Mouse (Mus musculus) E14TG2a.4 (cell line): Measurements from ENCODE around the gene Arid1a.

Experiments used
- H3K27me3 ChIP-seq: 2 replicates; pipeline ENCODE4 v1.6.1; 2014; ENCODE audit warnings: low read length, control low read depth; ENCODE audit not compliant: insufficient read depth
- H3K36me3 ChIP-seq: 2 replicates; pipeline ENCODE4 v1.6.1; 2014; ENCODE audit warnings: low read length, control low read depth; ENCODE audit not compliant: insufficient read depth
- H3K4me1 ChIP-seq: replicated peaks from 2 replicates; pipeline ENCODE4 v1.6.1; 2014; ENCODE audit warnings: low read depth, low read length, control low read depth
- H3K4me3 ChIP-seq: replicated peaks from 2 replicates; pipeline ENCODE4 v1.5.1; 2014; ENCODE audit warnings: mild to moderate bottlenecking, low read length
- H3K9me3 ChIP-seq: 2 replicates; pipeline ENCODE4 v1.6.1; 2014; ENCODE audit warnings: low read length, control low read depth
- CTCF ChIP-seq: conservative IDR thresholded peaks from 2 replicates; pipeline ENCODE4 v1.5.1; 2014; ENCODE audit warnings: low read length
- NANOG ChIP-seq: IDR thresholded peaks from 2 replicates; pipeline ENCODE4 v1.6.1; 2014; ENCODE audit warnings: borderline replicate concordance, low read length, mixed read lengths
- POU5F1 ChIP-seq: IDR thresholded peaks from 2 replicates; pipeline ENCODE4 v1.6.1; 2014; ENCODE audit warnings: low read length, borderline replicate concordance

Arid1a gene

GRCm38 (mm10) chr4:133666199-133666598 lies 90.4 kb downstream of the Arid1a start:
- H3K27me3 ChIP-seq: no peaks in the 10 kb centered on the region
- H3K36me3 ChIP-seq: peaks cover 81% of the 10 kb centered on the region
- no peak for TF ChIP-seq NANOG
- no peak for TF ChIP-seq CTCF
- peaks cover 94% of the 10 kb centered on the region for H3K4me1 ChIP-seq
- peak overlapping the region; percentile 29; the same call in 1 of the 2 replicates for H3K4me3 ChIP-seq
- no peaks in the 10 kb centered on the region for H3K9me3 ChIP-seq

DNA sequence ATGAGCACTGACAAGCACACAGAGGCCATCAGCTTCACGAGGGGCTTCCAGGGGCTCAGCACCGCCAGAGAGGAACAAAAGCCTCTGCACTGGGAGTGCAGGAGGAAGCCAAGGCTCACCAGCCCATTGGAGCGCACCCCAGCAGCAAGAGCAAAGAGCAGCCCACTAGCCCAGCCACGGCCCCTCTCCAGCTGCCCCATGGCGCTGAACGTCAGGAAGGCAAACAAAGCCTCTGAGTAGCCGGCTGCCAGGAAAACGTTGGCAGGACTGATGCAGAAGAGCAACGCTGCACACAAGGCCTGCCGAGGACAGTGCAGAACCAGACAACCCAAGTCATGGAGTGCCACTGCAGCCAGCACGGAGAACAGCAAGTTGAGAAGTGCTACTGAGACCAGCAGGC lies 91.5 kb downstream of the Arid1a start:
- peaks cover 92% of the 10 kb centered on the region for H3K4me1 ChIP-seq
- H3K4me3 ChIP-seq: peak overlapping the region; percentile 76
- no peaks in the 10 kb centered on the region for H3K9me3 ChIP-seq
- peaks cover 74% of the 10 kb centered on the region for H3K36me3 ChIP-seq
- TF ChIP-seq CTCF (no peak), POU5F1 (no peak), NANOG (no peak)
- H3K27me3 ChIP-seq: no peaks in the 10 kb centered on the region

DNA sequence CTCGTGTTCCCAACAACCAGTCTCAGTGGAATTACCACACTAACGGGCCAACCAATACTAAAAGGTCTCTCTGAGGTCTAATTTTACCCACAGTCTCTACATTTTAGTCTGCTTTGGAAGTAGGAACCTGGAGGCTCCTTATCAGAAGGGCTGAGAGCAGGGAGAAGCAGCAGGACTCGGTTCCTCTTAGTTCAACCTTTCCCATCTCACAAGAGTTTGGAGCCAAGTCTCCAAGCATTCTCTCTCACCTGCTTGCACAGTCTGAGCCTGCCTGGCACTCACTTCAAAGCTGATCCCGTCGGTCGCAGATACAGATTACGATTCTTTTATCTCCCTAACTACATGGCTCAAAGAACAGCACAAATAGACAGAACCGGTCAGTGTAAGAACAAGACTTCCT lies 93.6 kb downstream of the Arid1a start:
- Histone ChIP-seq H3K36me3 (peaks cover 53% of the 10 kb centered on the region), H3K4me1 (peaks cover 83% of the 10 kb centered on the region), H3K9me3 (no peaks in the 10 kb centered on the region), H3K27me3 (no peaks in the 10 kb centered on the region), H3K4me3 (peak overlapping the region; percentile 72)
- TF ChIP-seq NANOG (no peak), POU5F1 (no peak), CTCF (no peak)

DNA sequence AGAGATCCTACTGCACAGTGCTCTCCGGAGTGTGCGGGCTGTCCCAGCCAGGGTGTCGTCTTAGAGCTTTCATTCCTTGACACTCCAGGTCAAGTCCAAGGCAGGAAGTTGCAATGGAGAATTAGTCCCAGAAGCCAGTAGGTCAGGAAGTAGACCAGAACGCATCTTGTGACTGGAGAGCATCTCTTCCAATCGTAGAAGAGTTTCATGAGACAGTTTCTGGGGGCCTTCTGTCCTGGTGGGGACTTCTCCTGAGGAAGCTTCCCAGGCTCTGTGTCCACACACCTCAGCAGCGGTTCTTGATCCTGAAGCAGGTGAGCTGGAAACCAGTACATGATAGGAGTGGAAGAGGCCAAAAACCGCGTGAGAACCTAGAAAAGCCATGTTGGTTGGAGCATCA lies 94.1 kb downstream of the Arid1a start:
- TF ChIP-seq NANOG (no peak), CTCF (no peak), POU5F1 (no peak)
- Histone ChIP-seq H3K9me3 (no peaks in the 10 kb centered on the region), H3K4me3 (peak overlapping the region; percentile 72), H3K27me3 (no peaks in the 10 kb centered on the region), H3K4me1 (peaks cover 83% of the 10 kb centered on the region), H3K36me3 (peaks cover 47% of the 10 kb centered on the region)

DNA sequence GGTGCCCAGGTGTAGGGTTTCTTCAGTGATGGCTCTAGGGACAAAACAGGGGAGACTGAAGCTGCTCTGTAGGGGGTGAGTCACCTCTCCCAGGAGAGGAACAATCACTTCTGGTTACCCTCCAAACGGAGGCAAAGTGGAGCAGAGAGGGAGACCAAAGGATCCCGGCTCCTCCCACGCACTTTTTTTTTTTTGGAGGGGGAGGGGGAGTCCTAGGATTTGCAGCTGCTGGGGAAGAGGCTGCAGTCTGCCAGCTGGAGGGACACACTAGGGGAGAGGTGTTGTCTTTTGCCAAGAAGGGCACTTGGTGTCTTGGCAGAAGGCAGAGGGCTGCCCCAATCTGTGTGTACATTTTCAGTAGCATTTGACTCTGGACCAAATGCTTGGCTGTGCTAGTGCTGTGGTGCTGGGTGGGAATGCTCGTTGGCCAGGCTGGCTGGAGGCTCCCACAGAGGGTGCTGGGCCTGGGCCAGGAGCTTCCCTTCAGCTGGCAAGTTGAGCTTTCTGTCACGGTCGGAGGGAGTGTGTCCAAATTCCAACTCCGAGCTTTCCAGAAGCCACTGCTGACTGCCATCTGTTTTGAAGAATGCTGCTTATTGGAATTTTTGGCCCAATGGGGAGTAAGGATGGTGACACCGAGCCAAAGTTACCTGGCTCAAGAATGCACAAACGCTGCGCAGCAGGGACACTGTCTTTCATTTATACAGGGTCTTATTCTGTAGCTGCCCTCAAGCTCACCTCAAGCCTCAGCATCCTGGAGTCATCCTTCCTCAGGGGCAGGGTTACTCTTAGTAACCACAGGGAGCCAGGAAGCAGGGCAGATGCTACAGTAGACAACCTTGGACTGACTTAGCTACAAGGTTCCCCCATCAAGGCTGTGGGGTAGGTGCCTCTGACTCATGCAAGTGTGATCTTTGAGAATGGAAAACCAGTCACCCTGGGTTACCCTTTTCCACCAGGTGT lies 96.1 kb downstream of the Arid1a start:
- Histone ChIP-seq H3K9me3 (no peaks in the 10 kb centered on the region), H3K36me3 (peaks cover 34% of the 10 kb centered on the region), H3K27me3 (no peaks in the 10 kb centered on the region), H3K4me1 (peaks cover 86% of the 10 kb centered on the region), H3K4me3 (peak overlapping the region; percentile 76)
- TF ChIP-seq CTCF: no peak
- no peak for TF ChIP-seq POU5F1
- peak; percentile 78 for TF ChIP-seq NANOG

GRCm38 (mm10) chr4:133659497-133660192 lies 96.9 kb downstream of the Arid1a start:
- Histone ChIP-seq H3K9me3 (no peaks in the 10 kb centered on the region), H3K4me1 (peaks cover 81% of the 10 kb centered on the region), H3K36me3 (peaks cover 25% of the 10 kb centered on the region), H3K4me3 (peak overlapping the region; percentile 76), H3K27me3 (no peaks in the 10 kb centered on the region)
- TF ChIP-seq NANOG: no peak
- no peak for TF ChIP-seq CTCF
- TF ChIP-seq POU5F1: no peak

- TF ChIP-seq NANOG (no peak), CTCF (no peak), POU5F1 (no peak)
- Histone ChIP-seq H3K4me1 (peaks cover 76% of the 10 kb centered on the region), H3K27me3 (no peaks in the 10 kb centered on the region), H3K4me3 (peak overlapping the region; percentile 76), H3K36me3 (peaks cover 17% of the 10 kb centered on the region), H3K9me3 (no peaks in the 10 kb centered on the region)
These were observed 97.8 kb downstream of the Arid1a start for GRCm38 (mm10) chr4:133658729-133659128.

- H3K4me3 ChIP-seq: peak overlapping the region; percentile 65
- TF ChIP-seq CTCF: no peak
- TF ChIP-seq POU5F1: no peak
- no peak for TF ChIP-seq NANOG
These were observed 98.6 kb downstream of the Arid1a start for GRCm38 (mm10) chr4:133657829-133658458.

More at GRCm38 (mm10) chr4:133657829-133658458, 98.6 kb downstream of the Arid1a start:
- Histone ChIP-seq H3K36me3 (peaks cover 12% of the 10 kb centered on the region), H3K4me1 (peaks cover 74% of the 10 kb centered on the region), H3K9me3 (no peaks in the 10 kb centered on the region), H3K27me3 (no peaks in the 10 kb centered on the region)
